Mouse (Mus musculus) lung, adult 2 months (tissue): Measurements from ENCODE around the gene Slc35a5. TPM values are rescaled to one million over a fixed set of nuclear protein-coding genes. Genes with fewer than 3 reads are reported as not detected.

ENCODE experiments used
- DNase-seq: peaks from one replicate; pipeline ENCODE4 v3.0.0; 2022
- H3K4me1 ChIP-seq: fragments of 200-500 bp; 2 replicates; pipeline ENCODE4 v1.6.1; 2011; ENCODE audit warnings: low read length; ENCODE audit not compliant: control insufficient read depth, insufficient read depth
- H3K4me3 ChIP-seq: fragments of 200-500 bp; replicated peaks from 2 replicates; pipeline ENCODE3; 2011; ENCODE audit warnings: low read depth, mild to moderate bottlenecking, control low read depth, low read length; ENCODE audit errors: extremely low read depth
- CTCF ChIP-seq: fragments of 200-500 bp; IDR thresholded peaks from 2 replicates; pipeline ENCODE4 v1.5.1; 2011; ENCODE audit warnings: mild to moderate bottlenecking, low read length, control low read depth; ENCODE audit not compliant: insufficient read depth
- POLR2A ChIP-seq: fragments of 200-500 bp; IDR thresholded peaks from 2 replicates; pipeline ENCODE4 v1.6.1; 2011; ENCODE audit warnings: low read depth, mild to moderate bottlenecking, control low read depth, low read length, borderline replicate concordance; ENCODE audit errors: extremely low read depth
- WGBS: fragments of 180-500 bp; shearing (Covaris S2); methylation state at CpG from one replicate; pipeline ENCODE4 v1.1.7; 2018; 5-methylcytosine and 5-hydroxymethylcytosine counted together
- polyA plus RNA-seq: library from polyadenylated mRNA; depleted of rRNA; stranded (reverse); fragments of >200 nt; gene quantifications from 2 replicates; pipeline ENCODE4 v1.2.3, GENCODE M21; 2012

Slc35a5 gene
- polyA plus RNA-seq, 1 experiment: 18.9 TPM

- DNase-seq: peak; percentile 80
- H3K4me3 ChIP-seq: peak overlapping the region; percentile 89
- under 1% methylated on average over 20 of the region's 20 CpGs for WGBS
- peaks cover 14% of the 10 kb centered on the region for H3K4me1 ChIP-seq
- TF ChIP-seq CTCF (no peak), POLR2A (no peak; the same call in 1 of the 2 replicates)
These were observed 377 bp downstream of the Slc35a5 start for GRCm38 (mm10) chr16:45158136-45158521.

- TF ChIP-seq POLR2A (no peak), CTCF (no peak)
- no peak overlapping the region for H3K4me3 ChIP-seq
- 49% methylated on average over 3 of the region's 3 CpGs for WGBS
- peak; percentile 16 for DNase-seq
- peaks cover 13% of the 10 kb centered on the region for H3K4me1 ChIP-seq
These were observed 3.7 kb downstream of the Slc35a5 start for GRCm38 (mm10) chr16:45154741-45155250.

- Histone ChIP-seq H3K4me1 (peaks cover under 1% of the 10 kb centered on the region; the same call in 1 of the 2 replicates), H3K4me3 (no peak overlapping the region)
- DNase-seq: no peak
- no peak for TF ChIP-seq CTCF
- no peak for TF ChIP-seq POLR2A
- WGBS: 82% methylated on average over 10 of the region's 10 CpGs
These were observed 9.9 kb downstream of the Slc35a5 start for GRCm38 (mm10) chr16:45148488-45149082.

GRCm38 (mm10) chr16:45145119-45145518 lies 13.4 kb downstream of the Slc35a5 start:
- no peak overlapping the region for H3K4me3 ChIP-seq
- H3K4me1 ChIP-seq: no peaks in the 10 kb centered on the region
- DNase-seq: no peak
- WGBS: 82% methylated on average over 6 of the region's 6 CpGs
- TF ChIP-seq POLR2A (no peak), CTCF (no peak)

- H3K4me3 ChIP-seq: no peak overlapping the region
- H3K4me1 ChIP-seq: no peaks in the 10 kb centered on the region
- WGBS: 82% methylated on average over 5 of the region's 5 CpGs
- DNase-seq: no peak
- TF ChIP-seq POLR2A: no peak
- TF ChIP-seq CTCF: no peak
These were observed 15.9 kb downstream of the Slc35a5 start for GRCm38 (mm10) chr16:45142565-45142964.

GRCm38 (mm10) chr16:45141711-45142110 lies 16.8 kb downstream of the Slc35a5 start:
- no peak overlapping the region for H3K4me3 ChIP-seq
- DNase-seq: no peak
- TF ChIP-seq CTCF (no peak), POLR2A (no peak)
- no peaks in the 10 kb centered on the region for H3K4me1 ChIP-seq
- 78% methylated on average over 5 of the region's 5 CpGs for WGBS

GRCm38 (mm10) chr16:45127936-45128710 lies 30.4 kb downstream of the Slc35a5 start:
- no peak for DNase-seq
- WGBS: 82% methylated on average over 2 of the region's 2 CpGs
- H3K4me3 ChIP-seq: no peak overlapping the region
- no peak for TF ChIP-seq POLR2A
- TF ChIP-seq CTCF: no peak
- no peaks in the 10 kb centered on the region for H3K4me1 ChIP-seq

GRCm38 (mm10) chr16:45124230-45125203 lies 34.0 kb downstream of the Slc35a5 start:
- no peak for TF ChIP-seq POLR2A
- no peak for TF ChIP-seq CTCF
- WGBS: 46% methylated on average over 9 of the region's 9 CpGs
- DNase-seq: no peak
- no peak overlapping the region for H3K4me3 ChIP-seq
- H3K4me1 ChIP-seq: no peaks in the 10 kb centered on the region

- no peak for TF ChIP-seq CTCF
- TF ChIP-seq POLR2A: no peak
- no peaks in the 10 kb centered on the region for H3K4me1 ChIP-seq
- DNase-seq: no peak
- H3K4me3 ChIP-seq: no peak overlapping the region
- 71% methylated on average over 5 of the region's 5 CpGs for WGBS
These were observed 35.9 kb downstream of the Slc35a5 start for GRCm38 (mm10) chr16:45122571-45122970.
